Mouse (Mus musculus) hindbrain, embryonic 12.5 days (tissue): Measurements from ENCODE around the gene Vav3. TPM values are rescaled to one million over a fixed set of nuclear protein-coding genes. Genes with fewer than 3 reads are reported as not detected.

ENCODE experiments used
- ATAC-seq: fragments of 200-750 bp; cut with Nextera tagmentation; 2 replicates; pipeline ENCODE4 v1.8.0; 2017; ENCODE audit warnings: moderate TSS enrichment; ENCODE audit not compliant: low FRiP score
- H3K27ac ChIP-seq: fragments of 300-500 bp; sonication (generic); 2 replicates; pipeline ENCODE4 v1.5.1; 2016; ENCODE audit warnings: mild to moderate bottlenecking
- H3K27me3 ChIP-seq: fragments of 300-500 bp; sonication (generic); 2 replicates; pipeline ENCODE4 v1.6.1; 2016; ENCODE audit warnings: mild to moderate bottlenecking
- H3K36me3 ChIP-seq: fragments of 300-500 bp; sonication (generic); 2 replicates; pipeline ENCODE4 v1.6.1; 2016; ENCODE audit warnings: mild to moderate bottlenecking
- H3K4me1 ChIP-seq: fragments of 300-500 bp; sonication (generic); 2 replicates; pipeline ENCODE4 v1.6.1; 2016
- H3K4me2 ChIP-seq: fragments of 300-500 bp; sonication (generic); replicated peaks from 2 replicates; pipeline ENCODE4 v1.6.1; 2016; ENCODE audit warnings: mild to moderate bottlenecking
- H3K4me3 ChIP-seq: fragments of 300-500 bp; sonication (generic); 2 replicates; pipeline ENCODE4 v1.5.1; 2016; ENCODE audit warnings: mild to moderate bottlenecking
- H3K9ac ChIP-seq: fragments of 300-500 bp; sonication (generic); 2 replicates; pipeline ENCODE4 v1.6.1; 2016; ENCODE audit warnings: mild to moderate bottlenecking, moderate library complexity
- H3K9me3 ChIP-seq: fragments of 300-500 bp; sonication (generic); replicated peaks from 2 replicates; pipeline ENCODE4 v1.6.1; 2016; ENCODE audit warnings: mild to moderate bottlenecking
- WGBS: fragments of 180-500 bp; shearing (Covaris S2); methylation state at CpG from one replicate; pipeline ENCODE4 v1.1.7; 2016; 5-methylcytosine and 5-hydroxymethylcytosine counted together
- polyA plus RNA-seq: library from polyadenylated mRNA; unstranded; fragments of >200 nt; fragmentation: Nextera tagmentation; extraction: Ambion mirVana; gene quantifications from 2 replicates; pipeline ENCODE4 v1.2.1, GENCODE M21; 2016

Gene Vav3
- polyA plus RNA-seq, 1 experiment from 2014 or later, result 24.0 TPM

DNA sequence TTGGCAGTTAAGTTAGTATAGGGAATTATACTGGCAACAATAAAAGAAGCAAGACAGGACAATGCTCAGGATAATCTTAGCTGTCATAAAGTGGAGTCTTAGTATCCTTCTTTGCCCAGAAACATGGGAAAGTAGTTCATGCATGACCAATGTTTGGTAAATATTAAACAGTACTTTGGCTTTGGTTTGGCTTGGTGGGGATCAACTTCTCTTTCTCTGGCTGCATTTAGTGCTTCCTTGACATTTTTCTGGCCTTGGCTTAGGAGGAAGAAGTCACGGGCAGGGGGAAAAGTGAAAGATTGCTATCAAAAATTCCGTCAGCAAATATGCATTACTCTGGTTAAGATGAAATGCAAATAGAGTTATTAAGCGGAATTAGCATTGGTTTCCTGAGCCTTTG lies 197.2 kb downstream of the Vav3 start:
- Histone ChIP-seq H3K9ac (no peak overlapping the region), H3K4me3 (no peak overlapping the region), H3K4me1 (no peaks in the 10 kb centered on the region), H3K4me2 (no peak overlapping the region), H3K9me3 (no peaks in the 10 kb centered on the region), H3K36me3 (no peaks in the 10 kb centered on the region), H3K27ac (no peak overlapping the region), H3K27me3 (no peaks in the 10 kb centered on the region)
- 90% methylated on average over 3 of the region's 3 CpGs for WGBS
- no peak for ATAC-seq

GRCm38 (mm10) chr3:109540009-109540408 lies 199.6 kb downstream of the Vav3 start:
- Histone ChIP-seq H3K4me2 (no peak overlapping the region), H3K27me3 (no peaks in the 10 kb centered on the region), H3K27ac (no peak overlapping the region), H3K36me3 (no peaks in the 10 kb centered on the region), H3K4me1 (peaks cover 2% of the 10 kb centered on the region; the same call in 1 of the 2 replicates), H3K9ac (no peak overlapping the region), H3K9me3 (no peaks in the 10 kb centered on the region), H3K4me3 (no peak overlapping the region)
- no peak for ATAC-seq
- 61% methylated on average over 4 of the region's 4 CpGs for WGBS

DNA sequence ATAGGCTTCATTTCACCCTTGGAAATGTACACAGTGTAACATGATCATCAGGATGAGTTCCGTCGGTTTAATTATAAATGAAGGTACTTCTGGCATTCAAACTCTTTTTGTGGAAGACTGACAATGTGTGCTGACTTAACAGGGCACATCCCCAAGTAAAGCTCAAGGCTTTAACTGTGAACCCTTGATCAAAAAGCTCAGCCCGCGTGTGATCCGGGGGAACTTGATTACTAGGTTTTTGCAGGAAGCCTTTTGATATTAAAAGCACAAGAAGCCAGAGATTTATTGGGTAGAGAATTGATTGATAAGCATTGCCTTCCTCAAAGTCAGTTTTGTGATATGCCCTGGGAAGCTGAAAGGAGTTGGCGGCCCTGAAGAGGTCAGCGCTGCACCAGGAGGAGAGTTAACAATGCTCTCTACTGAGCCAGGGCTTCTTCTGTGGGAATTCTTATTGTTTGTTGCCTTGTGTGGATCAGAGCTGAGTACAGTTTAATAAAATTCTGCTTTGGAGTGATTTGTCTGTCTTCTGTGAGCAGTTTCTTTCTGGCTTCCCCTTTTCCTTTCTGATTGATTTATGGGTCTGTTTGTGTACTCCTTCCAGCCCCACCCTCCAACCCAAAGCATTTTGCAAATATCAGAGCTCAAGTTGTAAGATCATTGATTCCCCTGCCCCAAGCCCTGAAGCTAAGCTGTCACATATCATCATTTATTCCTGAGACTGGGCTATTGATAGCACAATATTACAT lies 204.2 kb downstream of the Vav3 start:
- Histone ChIP-seq H3K27me3 (no peaks in the 10 kb centered on the region), H3K4me1 (peaks cover 2% of the 10 kb centered on the region; the same call in 1 of the 2 replicates), H3K9ac (no peak overlapping the region), H3K9me3 (no peaks in the 10 kb centered on the region), H3K36me3 (no peaks in the 10 kb centered on the region), H3K4me3 (no peak overlapping the region), H3K27ac (no peak overlapping the region), H3K4me2 (no peak overlapping the region)
- WGBS, result 44% methylated on average over 7 of the region's 7 CpGs
- ATAC-seq, result no peak

DNA sequence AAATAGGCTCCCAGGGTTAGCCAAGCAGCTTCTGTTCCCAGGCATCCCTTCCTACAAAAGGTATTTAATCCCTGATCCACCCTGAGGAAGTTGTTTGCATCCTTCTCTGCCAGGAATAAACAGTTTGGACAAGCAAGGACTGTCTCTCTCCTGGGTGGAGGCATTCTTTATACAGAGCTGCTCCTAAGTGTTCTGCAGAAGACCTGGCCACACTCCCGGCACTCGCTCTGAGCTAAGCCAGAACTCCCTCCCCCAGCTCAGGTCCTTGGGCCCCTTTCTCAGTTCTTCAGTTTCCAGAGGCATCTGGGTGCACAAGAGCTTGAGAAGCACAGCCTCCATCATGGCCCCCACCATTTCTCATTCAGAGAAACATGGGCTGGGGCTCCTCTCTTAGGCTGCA lies 216.9 kb downstream of the Vav3 start:
- no peak overlapping the region for H3K4me3 ChIP-seq
- ATAC-seq, result no peak
- no peak overlapping the region for H3K9ac ChIP-seq
- H3K9me3 ChIP-seq, result no peaks in the 10 kb centered on the region
- H3K4me1 ChIP-seq, result peaks cover 13% of the 10 kb centered on the region
- no peaks in the 10 kb centered on the region for H3K27me3 ChIP-seq
- WGBS, result 78% methylated on average over 2 of the region's 2 CpGs
- H3K27ac ChIP-seq, result no peak overlapping the region
- no peak overlapping the region for H3K4me2 ChIP-seq
- H3K36me3 ChIP-seq, result no peaks in the 10 kb centered on the region

DNA sequence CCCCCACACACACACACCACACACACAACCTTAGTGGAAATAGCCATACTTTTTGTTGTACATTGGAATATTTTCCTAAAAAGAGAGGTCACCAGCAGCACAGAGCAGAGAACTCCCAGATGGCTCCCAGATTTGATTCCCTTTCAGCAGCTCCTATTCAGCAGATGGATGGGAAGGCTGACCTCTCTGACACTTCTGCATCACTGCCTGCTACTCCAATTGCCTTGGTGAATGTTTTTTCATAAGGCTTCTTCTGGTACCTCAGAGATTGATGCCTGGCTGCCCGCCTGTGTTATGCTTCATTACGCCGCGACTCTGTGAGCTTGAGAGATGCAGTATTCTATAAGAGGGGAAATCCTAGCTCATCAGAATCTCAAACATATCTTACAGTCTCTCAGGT lies 220.8 kb downstream of the Vav3 start:
- peak overlapping the region; percentile 52 for H3K27ac ChIP-seq

DNA sequence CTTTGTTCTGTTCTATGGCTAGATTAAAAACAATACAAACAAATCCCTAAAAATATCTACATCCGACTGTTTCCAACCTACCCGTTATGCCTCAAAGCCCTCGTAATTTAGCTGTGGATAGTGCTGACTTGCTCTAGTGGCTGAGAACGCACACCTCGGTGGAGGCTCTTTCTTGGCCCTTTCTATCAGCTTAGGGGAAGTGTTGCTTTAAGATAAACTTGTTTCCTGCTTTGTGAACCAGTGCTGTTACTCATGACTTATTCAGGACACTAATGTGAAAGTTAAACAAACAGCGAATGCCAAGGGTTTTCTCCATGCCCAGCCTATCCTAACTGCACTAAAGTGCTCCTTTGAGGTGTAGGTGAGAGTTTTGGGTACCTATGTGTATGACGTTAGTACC lies 221.3 kb downstream of the Vav3 start:
- Histone ChIP-seq H3K9me3 (no peaks in the 10 kb centered on the region), H3K4me1 (peaks cover 13% of the 10 kb centered on the region), H3K9ac (no peak overlapping the region), H3K27me3 (no peaks in the 10 kb centered on the region), H3K27ac (peak overlapping the region; percentile 52; the same call in 1 of the 2 replicates), H3K4me3 (no peak overlapping the region), H3K36me3 (no peaks in the 10 kb centered on the region), H3K4me2 (no peak overlapping the region)
- ATAC-seq, result peak; percentile 68; the same call in 1 of the 2 replicates
- 43% methylated on average over 7 of the region's 7 CpGs for WGBS

More for the DNA sequence above, 220.8 kb downstream of the Vav3 start:
- Histone ChIP-seq H3K4me1 (peaks cover 13% of the 10 kb centered on the region), H3K27me3 (no peaks in the 10 kb centered on the region), H3K4me2 (no peak overlapping the region), H3K36me3 (no peaks in the 10 kb centered on the region), H3K4me3 (no peak overlapping the region), H3K9me3 (no peaks in the 10 kb centered on the region), H3K9ac (no peak overlapping the region)
- 23% methylated on average over 4 of the region's 4 CpGs for WGBS
- peak; percentile 86 for ATAC-seq

GRCm38 (mm10) chr3:109562268-109562667 lies 221.8 kb downstream of the Vav3 start:
- no peak overlapping the region for H3K4me2 ChIP-seq
- no peak overlapping the region for H3K9ac ChIP-seq
- H3K4me3 ChIP-seq, result no peak overlapping the region
- 80% methylated on average over 4 of the region's 4 CpGs for WGBS
- peak overlapping the region; percentile 52; the same call in 1 of the 2 replicates for H3K27ac ChIP-seq
- H3K9me3 ChIP-seq, result no peaks in the 10 kb centered on the region
- no peaks in the 10 kb centered on the region for H3K27me3 ChIP-seq
- no peaks in the 10 kb centered on the region for H3K36me3 ChIP-seq
- H3K4me1 ChIP-seq, result peaks cover 13% of the 10 kb centered on the region
- ATAC-seq, result no peak

- Histone ChIP-seq H3K9ac (no peak overlapping the region), H3K27me3 (no peaks in the 10 kb centered on the region), H3K4me1 (peaks cover 18% of the 10 kb centered on the region), H3K4me2 (no peak overlapping the region), H3K36me3 (no peaks in the 10 kb centered on the region), H3K27ac (no peak overlapping the region), H3K4me3 (no peak overlapping the region), H3K9me3 (no peaks in the 10 kb centered on the region)
- 90% methylated on average over 2 of the region's 2 CpGs for WGBS
- no peak for ATAC-seq
Measured at GRCm38 (mm10) chr3:109564443-109564842, 224.0 kb downstream of the Vav3 start.

- 51% methylated on average over 3 of the region's 3 CpGs for WGBS
- Histone ChIP-seq H3K4me3 (no peak overlapping the region), H3K4me1 (0 out of 2 replicates have a peak, but pooled peaks cover 5% of the 10 kb centered on the region), H3K9ac (no peak overlapping the region), H3K4me2 (no peak overlapping the region), H3K27me3 (no peaks in the 10 kb centered on the region), H3K36me3 (no peaks in the 10 kb centered on the region), H3K9me3 (no peaks in the 10 kb centered on the region), H3K27ac (no peak overlapping the region)
- ATAC-seq, result no peak
Measured at GRCm38 (mm10) chr3:109568542-109569265, 228.3 kb downstream of the Vav3 start.

DNA sequence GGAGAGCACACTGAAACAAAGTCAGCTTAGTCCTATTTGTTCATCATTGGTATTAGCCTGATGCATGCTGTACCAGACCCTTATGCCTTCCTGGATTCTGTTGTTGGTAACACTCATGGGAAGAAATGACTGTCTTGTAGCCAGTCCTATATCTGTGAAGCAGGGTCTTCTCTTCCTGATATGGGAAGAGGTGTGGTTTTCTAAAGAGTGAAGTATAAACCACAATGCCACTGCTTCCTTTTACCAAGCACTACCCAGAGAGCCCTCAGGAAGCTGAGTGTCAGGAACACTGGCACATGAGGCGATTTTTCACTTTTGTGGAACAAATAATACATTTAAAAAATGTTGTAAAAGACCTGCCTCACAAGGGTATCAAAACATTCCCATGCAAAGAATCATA lies 231.0 kb downstream of the Vav3 start:
- Histone ChIP-seq H3K4me3 (no peak overlapping the region), H3K27ac (no peak overlapping the region), H3K4me2 (no peak overlapping the region), H3K9ac (no peak overlapping the region), H3K27me3 (no peaks in the 10 kb centered on the region), H3K36me3 (no peaks in the 10 kb centered on the region), H3K9me3 (no peaks in the 10 kb centered on the region), H3K4me1 (0 out of 2 replicates have a peak, but pooled peaks cover 5% of the 10 kb centered on the region)
- ATAC-seq, result no peak
- WGBS, result 88% methylated on average over 1 of the region's 1 CpGs

DNA sequence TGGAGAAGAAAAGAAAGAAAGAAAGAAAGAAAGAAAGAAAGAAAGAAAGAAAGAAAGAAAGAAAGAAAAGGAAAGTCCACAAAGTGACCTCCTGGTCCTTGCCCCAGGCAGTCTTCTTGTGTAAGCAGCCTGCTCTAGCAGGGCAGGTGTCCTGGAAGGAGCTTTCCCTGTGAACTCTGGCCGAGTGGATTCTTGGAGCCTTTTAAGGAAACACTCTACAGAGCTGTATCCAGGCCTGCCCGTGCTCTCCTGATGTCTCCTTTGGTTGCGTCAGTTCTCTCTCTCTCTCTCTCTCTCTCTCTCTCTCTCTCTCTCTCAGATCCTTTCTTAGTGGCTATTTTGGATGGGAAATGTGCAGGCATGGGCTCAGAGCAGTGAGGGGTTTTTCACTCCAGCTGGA lies 232.4 kb downstream of the Vav3 start:
- Histone ChIP-seq H3K4me3 (no peak overlapping the region), H3K27ac (no peak overlapping the region), H3K36me3 (no peaks in the 10 kb centered on the region), H3K4me2 (no peak overlapping the region), H3K9ac (no peak overlapping the region), H3K9me3 (no peaks in the 10 kb centered on the region), H3K4me1 (0 out of 2 replicates have a peak, but pooled peaks cover 5% of the 10 kb centered on the region), H3K27me3 (no peaks in the 10 kb centered on the region)
- WGBS, result 42% methylated on average over 3 of the region's 3 CpGs
- ATAC-seq, result no peak

DNA sequence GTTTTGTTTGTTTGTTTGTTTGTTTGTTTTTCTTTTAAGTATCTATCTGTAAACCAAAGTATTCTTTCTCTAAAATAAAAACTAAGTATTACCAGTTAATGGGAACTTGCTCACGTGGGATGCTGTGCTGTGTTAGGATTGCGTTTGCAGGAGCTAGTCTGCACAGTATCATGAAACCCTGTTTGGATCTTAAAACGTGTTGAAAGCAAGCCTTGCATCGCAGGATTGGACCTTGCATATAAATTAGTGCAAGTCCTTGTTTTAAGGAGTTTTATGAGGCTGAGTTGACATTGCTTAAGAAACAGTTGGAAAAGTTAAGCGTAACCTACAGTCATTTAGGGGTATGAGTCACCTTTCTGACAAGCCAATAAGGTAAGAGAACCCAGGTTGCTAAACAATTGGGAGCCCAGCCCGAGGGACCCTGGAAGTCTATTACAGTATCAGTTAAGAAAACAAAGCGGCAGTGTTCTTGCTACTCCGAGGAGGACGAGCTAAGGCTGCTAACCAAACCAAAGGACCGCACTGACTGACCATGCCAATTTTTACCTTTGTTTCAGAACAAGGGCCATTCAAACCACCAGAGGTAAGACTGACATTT lies 233.2 kb downstream of the Vav3 start:
- H3K4me1 ChIP-seq, result 0 out of 2 replicates have a peak, but pooled peaks cover 3% of the 10 kb centered on the region
- WGBS, result 67% methylated on average over 10 of the region's 10 CpGs
- no peak for ATAC-seq
- H3K9ac ChIP-seq, result no peak overlapping the region
- no peak overlapping the region for H3K4me2 ChIP-seq
- no peaks in the 10 kb centered on the region for H3K9me3 ChIP-seq
- H3K4me3 ChIP-seq, result no peak overlapping the region
- H3K27me3 ChIP-seq, result no peaks in the 10 kb centered on the region
- no peak overlapping the region for H3K27ac ChIP-seq
- no peaks in the 10 kb centered on the region for H3K36me3 ChIP-seq
